Mouse (Mus musculus): ENCODE results near the gene Nudt16l1.
A peak's percentile ranks its signal among the peaks of the same experiment; 100 is the strongest.

Nudt16l1 gene

DNA sequence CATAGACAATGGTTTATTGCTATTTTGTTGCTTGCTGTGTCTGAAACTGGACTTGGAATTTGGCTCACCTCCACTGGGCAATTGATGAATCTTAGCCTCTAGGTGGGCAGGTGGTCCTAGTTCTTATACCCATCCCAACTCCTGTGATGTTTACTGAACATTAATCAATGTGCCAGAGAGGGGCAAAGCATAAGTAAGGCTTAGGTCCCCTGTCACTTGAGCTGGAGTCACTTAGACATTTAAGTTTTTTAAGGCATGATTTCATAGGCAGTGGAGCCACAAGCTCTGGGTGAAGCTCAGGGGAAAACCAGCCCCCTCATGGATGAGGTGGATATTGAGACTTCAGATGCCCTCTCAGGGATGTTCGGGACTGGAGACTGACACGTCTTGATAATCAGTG is at the start of gene Nudt16l1:
Gene Nudt16l1, plus strand, starts transcription at position 301 of the 400 bp plus-strand sequence.
- no peak for DNase-seq

DNA sequence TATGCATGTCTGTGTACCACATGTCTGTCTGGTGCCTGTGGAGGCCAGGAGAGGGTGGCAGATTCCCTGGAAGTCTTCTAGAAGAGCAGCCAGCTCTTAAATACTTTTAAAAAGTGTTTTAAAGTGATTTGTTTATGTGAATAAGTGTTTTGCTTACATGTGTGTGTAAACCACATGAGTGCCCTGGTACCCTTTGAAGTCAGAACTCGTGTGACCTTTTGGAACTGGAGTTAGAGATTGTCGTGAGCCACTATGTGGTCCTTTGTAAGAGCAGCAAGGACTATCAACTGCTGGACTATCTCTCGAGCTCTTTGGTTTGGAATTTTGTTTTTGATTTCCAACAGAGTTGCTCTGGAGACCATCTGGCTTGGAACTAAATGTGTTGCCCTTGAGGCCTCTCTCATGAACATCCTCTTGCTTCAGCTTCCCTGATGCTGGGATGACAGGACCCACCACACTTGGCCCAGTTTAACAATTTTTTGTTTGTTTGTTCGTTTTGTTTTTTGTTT is 48.3 kb upstream of the Nudt16l1 start:
- no peak for DNase-seq

DNA sequence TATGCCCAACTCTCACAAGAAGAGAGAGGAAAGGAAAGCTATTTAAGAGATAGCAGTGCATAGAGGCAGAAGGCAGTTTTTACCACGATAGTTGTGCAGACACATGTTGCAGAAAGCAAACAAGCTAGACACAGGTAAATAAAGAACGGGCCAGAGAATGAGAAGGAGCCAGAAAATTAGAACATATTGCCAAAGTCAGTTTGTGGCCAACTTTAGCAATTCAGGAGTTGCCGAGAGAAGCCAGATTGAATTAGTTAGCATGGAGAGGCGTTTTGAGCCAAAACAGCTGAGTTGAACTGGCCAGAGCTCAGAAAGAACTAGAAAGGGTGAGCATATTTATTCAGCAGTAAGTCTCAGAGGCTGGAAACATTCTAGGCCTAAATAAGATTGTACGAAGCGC is 46.4 kb upstream of the Nudt16l1 start:
- DNase-seq: no peak

DNA sequence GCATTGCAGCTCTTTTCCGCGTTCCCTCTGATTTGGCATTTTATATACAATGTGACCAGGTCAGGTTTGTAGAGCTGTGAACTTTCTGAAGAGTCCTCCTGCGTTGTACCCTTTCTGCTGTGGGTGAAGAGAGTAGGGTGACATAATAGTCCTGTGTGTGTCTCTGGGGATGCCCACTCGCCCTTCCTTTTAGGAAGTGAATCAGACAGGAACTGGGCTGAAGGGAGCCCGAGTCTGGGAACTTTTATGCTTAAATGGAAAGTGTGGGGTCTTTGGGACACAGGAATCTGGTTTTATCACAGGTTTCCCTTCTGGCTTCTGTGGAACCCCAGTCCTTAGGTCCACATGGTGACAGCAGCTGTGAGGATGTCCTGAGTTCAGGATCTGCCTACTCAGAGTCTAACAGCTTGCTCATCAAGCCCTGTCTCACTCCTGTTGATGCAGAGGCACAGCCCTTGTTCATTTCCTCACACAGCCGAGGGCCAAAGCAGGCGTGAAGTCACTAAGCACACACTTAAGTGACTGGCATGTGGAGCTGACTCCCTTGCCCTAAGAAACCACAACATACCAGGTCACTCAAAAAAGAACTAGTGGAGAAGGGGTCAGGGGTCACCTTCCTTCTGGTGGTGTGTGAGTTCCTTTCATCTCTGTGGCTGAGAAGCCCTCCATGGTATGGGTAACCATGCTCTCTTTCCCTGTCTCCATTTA is 44.2 kb upstream of the Nudt16l1 start:
- no peak for DNase-seq

DNA sequence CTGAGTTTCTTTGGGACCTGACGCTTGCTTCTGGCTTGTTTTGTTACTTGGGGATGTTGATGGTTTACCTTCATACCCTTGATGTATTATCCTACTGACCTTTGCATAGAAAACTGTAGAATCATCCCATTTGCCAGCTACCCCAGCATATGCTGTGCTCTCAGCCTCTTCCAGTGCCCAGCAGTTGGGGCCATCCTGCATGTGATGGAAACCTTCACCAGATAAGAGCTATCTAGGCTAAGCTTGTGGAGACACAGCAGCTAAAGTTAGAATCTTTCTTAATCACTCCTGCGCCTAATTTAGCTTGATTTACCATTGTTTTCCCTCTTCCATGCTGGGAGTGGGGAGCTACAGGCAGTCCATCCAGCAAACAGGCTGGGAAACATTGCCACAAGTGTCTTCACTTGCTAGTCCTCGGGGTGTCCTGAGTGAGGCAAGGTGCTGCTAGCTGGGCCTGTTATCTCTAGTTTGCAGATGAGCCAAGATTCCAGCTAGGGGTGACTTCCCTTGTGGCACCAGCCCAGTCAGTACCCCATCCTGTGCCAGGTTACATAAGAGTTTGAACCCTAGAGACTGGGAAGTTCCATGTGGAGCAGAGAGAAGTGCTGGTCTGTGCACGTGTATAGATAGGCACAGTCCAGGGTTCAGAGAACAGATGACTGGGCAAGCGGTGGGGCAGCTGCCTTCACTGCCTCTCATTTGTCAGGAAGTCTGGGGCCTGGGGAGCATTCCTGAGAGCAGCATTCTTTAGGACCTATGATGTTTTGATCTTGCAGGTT is 42.1 kb upstream of the Nudt16l1 start:
- DNase-seq: peak; percentile 64

DNA sequence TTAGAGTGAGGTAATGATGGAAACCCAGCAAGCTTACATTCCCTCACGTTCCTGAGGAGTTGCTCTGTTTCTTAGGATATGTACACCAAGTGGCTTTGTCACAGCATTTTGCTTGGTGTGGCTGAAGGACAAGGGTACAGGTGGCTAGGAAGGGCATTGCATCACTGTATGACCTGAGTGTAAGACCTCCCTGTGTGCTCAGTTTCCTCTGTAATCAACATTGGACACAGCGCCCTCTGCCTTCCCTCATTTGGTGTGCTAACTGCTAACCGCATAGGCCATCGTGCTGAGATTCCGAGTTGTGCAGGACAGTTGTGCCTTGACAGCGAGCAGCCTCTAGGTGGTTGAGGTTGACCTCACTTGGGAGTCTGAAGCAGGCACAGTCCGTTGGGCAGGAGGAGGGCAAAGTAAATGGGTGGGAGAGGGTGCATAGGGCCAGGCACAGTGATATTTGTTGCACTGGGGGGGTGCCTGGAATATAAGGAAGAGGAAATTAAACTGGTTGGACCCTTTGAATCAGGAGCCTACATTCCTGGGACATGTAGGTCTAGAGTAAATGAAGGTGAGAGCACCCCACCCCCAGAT is 41.3 kb upstream of the Nudt16l1 start:
- DNase-seq: peak; percentile 41

DNA sequence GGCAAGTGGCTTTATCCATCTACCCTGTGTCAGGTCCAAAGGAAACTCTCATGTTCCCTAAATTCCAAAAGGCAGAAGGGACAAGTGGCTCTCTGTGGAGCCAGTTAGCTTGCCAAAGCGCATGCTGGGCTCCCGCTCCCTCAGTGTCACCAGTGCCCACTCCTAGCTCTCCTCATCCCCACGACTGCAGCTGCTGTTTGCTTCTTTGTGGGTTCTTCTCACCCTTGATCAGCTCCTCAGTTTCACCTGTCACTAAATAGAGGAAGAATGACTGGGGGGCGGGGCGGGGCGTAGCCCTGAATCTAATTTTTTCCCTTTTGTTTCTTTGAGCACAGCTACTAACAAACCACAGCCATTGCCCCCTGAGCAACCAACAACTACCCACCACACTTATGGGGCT is 39.7 kb upstream of the Nudt16l1 start:
- no peak for DNase-seq

DNA sequence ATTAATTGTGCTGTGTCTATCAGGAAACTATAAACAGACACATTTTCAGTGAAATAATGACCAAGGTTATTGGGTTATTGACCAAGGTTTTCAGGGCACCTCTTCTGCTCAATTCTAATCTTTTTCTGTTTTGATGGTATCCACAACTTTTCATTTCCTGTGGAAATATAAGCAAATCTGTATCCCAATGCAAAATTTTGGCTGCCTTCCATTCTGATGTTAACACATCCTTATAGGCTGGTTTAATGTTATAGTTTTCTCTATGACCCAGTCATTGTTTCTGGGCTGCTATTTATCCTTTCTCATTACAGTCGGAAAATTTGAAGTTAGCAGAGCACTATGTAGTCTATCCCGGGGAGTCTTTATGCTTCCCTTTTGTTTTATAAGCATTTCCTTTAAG is 38.9 kb upstream of the Nudt16l1 start:
- no peak for DNase-seq

DNA sequence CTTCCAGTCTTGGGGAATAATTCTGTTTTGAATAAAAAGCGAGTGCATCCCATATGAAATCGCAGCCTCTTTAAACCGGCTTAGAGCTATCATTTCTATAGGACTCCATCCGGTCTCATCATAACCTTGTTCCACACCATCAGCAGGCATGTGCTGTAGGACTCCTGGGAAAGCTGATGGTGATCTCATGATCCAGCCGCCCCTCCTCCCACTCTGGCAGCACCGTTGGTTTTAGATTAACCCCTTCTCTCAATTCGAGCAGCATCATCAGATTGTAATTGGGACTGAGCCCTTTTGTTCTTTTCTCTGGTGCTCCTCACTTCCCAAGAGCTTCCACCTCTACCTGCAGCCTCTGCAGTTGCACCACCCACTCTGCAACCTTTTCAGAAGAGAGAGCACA is 37.4 kb upstream of the Nudt16l1 start:
- DNase-seq: no peak

DNA sequence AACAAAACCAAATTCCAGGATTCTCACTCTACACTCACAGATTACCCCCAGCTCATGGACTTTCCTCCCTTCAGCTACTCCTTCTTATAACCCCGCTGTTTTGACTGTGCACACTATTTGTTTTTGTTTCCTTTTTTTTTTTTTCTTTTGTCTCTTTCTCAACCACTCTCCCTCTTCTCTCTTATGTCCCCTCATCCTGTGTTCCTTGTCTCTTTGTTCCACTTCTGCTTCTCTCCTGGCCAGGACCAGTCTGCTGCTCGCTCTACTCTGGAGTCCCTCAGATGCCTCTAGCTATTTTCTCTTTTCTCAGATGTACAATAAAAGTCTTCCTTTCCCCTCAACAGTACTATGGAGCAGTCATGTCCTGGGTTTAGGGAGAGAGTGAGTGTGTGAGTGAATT is 36.2 kb upstream of the Nudt16l1 start:
- no peak for DNase-seq

DNA sequence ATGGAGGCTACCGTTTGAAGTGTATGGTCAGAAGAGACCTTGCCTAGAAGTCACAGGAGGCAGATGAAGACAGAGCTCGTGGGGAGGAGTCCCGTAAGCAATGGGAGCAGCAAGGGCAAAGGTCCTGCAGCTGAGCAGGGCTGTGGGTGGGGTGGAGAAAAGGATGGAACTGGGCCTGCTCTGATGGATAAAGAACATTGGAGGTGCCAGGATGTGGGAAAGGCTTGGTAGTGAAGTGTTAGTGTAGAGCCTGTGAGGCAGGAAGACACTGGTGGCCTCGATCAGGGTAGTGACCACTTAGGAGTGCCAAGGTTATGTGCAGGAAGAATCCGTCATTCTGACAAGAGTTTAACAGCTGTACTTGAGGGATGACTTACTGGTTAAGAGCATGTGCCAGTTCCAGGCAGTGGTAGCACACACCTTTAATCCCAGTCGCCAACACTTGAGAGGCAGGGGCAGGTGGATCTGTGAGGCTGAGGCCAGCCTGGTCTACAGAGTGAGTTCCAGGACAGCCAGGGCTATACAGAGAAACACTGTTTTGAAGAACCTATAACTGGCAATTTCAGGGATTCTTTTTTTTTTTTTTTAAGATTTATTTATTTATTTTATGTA is 35.0 kb upstream of the Nudt16l1 start:
- no peak for DNase-seq

DNA sequence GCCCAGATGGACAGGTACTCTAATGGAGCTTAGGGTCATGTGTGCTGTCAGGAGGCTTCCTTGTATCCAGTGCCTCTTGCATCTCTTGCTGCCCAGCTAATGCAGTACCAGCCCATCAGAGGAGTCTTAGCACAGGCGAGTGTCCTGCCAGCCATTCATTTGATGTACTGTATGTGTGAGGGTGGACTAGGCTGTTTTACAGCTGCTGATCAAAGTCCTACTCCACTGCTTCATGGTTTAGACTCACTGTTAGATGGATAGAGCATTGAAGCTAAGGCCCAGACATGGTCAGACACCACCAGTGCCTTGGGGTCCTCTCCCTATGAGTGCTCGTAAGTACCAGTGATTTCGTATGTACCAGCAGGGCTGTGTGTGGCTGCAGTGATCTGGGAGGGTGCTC is 33.7 kb upstream of the Nudt16l1 start:
- DNase-seq: no peak

DNA sequence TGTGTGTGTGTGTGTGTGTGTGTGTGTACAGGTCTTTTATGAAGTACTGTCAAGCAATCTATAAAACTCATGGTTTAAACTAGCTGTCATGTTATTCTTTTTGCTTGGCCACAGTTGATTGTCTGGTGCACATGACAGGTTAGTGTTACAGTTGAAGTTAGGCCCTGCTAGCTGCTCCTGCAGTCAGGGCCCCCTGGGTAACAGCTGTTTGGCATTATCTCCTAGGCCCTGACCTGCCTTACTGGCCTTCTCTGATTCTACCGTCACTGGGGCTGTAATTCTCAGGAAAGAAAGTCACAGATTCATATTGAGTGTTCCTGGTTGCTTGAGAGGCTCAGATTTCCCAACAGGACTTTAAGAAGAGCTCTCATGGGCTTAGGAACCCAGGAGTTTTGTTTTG is 33.0 kb upstream of the Nudt16l1 start:
- DNase-seq: no peak

DNA sequence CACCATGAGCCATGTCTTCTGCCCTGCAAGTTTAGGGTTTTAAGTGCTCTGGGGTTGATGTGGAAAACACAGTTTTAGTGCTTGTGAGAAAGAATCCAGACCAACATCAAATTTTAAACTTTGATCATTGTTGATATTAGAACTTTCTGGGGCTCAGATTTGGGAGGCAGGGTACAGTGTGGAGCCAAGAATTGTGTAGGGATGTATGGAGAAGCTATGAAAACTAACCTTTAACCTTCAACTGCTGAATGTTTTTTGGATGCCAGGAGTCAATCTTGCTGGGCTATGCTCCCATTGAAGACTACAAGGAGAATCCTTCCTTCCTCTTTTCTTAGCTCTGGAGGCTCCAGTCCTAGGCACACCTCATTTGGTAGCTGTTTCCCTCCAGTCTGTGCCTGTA is 32.0 kb upstream of the Nudt16l1 start:
- no peak for DNase-seq

DNA sequence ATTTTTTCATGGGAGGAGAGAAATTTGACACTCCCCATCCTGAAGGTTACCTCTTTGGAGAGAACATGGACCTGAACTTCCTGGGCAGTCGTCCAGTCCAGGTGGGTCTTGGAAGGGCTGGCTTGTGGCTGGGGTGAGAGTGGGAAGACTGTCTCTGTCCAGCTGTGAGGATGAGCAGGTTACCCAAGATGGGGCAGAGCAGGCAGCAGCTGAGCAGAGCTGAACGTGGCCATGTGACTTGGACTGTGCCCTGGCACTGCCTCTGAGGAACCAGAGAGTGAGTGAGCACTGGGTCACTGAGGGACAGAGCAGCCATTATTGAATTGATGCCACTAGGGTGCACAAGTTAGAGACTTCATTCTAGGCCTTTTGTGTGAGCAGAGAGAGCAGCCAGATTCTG is 31.2 kb upstream of the Nudt16l1 start:
- no peak for DNase-seq

DNA sequence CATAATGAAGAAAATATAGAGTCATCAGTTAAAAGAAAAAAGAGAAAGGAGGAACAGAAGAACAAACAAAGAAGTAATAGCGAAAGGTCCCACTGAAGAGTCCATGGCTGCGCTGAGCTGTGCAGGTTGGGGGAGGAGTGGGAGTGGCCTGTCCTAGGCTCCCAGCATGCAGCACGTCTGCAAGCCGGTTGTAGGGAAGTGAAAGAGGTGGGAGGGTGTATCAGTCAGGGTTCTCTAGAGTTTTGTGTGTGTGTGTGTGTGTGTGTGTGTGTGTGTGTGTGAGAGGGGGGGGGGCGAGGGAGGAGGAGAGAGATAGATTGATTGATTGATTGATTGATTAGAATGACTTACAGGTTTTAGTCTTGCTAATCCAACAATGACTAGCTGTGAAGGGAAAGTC is 30.6 kb upstream of the Nudt16l1 start:
- peak; percentile 60 for DNase-seq

DNA sequence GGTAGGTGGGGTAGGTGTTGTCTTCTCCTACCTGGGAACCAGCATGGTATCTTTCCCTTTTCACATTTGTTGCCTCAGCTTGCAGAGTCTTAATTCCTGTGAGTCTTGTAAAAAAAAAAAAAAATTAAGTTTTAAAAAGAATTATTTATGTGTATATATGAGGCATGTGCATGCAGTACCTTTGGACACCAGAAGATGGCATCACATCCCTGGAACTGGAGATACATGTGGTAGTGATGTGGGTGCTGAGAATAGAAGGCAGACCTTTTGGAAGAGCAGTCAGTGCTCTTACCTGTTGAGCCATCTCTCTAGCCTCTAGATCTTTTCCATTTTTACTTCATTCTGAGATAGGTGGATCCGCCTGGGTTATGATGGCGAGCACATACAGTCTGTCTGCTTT is 28.8 kb upstream of the Nudt16l1 start:
- no peak for DNase-seq

DNA sequence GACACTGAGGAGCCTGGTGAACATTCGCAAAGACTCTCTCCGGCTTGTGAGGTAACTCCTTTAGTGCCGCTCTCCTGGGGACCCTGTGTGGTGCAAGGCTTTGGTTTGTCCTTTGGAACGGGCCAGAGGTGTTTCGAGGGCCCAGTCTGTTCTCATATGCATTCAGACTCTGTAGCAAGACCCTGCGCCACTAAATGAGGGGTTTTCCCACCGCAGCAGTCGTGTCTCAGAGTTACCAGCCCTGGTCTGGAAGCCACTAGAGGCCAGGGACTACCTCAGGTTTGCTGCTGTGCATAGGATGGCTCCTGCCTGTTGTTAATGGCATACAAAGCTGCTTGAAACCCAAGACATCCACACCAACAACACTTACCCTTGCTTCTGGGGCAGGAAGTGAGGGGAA is 27.8 kb upstream of the Nudt16l1 start:
- DNase-seq: no peak

DNA sequence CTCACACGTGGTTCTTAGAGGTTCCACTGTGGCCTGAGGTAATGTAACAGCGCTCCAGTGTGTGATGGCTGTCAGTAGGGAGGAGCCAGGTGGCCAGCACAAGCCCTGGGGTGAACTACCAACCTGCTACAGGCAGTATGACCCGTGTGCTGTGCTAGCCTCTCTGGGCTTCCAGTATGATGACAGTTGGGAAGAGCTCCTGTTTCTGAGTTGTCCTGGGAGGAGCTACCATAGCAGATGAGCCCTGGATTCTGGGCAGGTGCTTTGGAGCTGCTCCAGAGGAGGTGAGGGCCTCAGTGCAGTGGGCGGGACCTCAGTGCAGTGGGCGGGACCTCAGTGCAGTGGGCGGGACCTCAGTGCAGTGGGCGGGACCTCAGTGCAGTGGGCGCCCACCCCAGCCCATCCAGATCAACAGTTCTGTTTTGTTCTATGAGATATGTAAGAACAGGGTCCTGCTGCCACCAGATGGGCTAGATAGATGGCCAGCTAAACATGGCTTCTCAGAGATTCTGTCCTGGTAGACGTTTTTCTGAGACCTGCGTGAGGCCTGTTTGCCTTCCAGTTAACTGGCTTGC is 26.4 kb upstream of the Nudt16l1 start:
- DNase-seq: no peak

DNA sequence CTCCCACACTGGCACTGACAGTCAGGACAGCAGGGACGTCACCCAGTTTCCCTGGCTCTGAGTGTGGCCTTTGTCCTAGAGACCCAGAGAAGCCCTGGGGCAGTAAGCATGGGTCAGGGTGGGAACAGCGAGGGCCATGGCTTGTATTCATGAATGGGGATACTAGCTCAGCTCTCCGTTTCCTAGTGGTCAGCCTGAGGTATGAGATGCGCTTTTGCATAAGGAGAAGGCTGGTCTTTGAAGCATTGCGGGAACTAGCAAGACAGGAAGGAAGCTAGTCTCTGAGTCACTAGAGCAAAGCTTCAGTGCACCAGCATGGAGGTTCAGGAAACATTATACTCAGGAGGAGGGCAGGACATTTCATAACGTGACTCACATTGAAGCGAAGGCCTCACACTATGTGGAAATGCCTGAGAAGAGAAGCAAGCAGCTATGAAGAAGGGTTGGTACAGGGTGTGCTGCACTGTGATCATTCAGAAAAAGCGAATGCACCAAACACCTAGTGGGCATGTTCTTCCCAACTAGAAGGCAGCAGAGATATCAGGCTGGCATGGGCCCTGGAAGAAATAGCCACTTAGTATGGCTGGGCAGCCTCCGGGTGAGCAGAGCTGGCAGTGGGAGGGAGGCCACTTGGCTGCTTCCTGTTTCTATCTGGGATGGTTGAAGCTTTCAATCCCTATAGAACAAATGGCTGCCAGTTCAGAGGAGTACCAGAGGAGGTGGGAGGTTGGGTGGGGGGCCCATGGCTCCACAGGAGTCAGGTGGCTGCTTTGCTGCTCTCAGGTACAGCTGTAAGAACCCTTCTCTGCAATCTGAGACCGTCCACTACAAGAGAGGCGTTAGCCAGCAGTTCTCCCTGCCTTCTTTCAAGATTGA is 25.4 kb upstream of the Nudt16l1 start:
- no peak for DNase-seq

DNA sequence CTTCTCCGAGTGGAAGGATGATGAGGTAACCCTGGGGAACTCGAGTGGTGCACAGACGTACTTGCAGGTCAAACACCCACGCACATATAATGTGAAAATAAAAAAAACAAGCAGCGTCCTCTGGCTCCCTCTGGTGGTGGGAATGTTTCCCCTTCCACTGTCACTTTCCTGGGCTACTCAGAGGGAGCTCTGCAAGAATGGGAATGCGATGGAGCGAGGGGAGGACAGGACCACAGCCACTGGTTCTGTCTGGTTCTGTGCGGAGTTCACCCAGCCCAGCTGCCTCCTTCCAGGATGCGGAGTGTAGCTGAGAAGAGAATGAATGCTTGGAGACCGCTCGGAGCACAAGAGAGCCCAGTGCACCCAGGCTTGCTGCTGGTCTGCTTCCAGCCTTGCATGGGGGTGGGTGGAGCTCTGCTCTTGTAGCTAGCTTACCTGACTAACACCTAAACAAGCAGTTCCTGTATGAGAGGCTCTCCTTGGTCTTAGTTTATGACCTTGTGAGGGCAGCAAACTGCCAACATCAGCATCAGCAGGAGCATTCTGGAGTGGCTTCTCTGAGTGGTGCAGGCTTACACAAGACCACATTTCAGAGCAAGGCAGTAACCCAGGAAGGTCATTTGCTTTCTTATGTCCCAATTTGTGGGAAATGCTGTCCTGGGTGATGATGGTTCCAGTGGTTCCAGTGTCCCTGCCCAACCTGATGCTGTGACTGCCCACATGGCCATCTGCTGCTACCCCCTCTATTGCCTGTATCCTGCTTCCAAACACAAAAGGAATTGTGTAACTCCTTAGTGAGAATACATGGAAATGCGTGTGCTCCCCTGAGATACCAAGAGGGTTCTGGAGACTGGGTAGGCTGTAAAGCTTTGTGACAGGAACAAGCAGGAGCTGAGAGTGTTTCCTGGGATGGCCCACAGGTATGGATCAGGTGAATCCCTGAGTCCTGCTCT is 24.5 kb upstream of the Nudt16l1 start:
- peak; percentile 70 for DNase-seq

All from liver (tissue).